Mouse (Mus musculus) neural tube, embryonic 11.5 days (tissue): ENCODE measurements around the gene Cwc25. TPM values are rescaled to one million over a fixed set of nuclear protein-coding genes. Genes with fewer than 3 reads are reported as not detected.
"Not testable (repeated sequence)": the region's sequence is repeated elsewhere in the genome, so short reads cannot be mapped to it uniquely, and the experiment has no call there.

Source experiments
- ATAC-seq: fragments of 200-750 bp; cut with Nextera tagmentation; 2 replicates; pipeline ENCODE4 v1.8.0; 2017; ENCODE audit warnings: moderate number of reproducible peaks, mild to moderate bottlenecking, moderate TSS enrichment, moderate library complexity; ENCODE audit not compliant: insufficient read depth, low FRiP score, low TSS enrichment
- DNase-seq: peaks from one replicate; pipeline ENCODE4 v3.0.0-alpha.2; 2015; ENCODE audit warnings: low spot score
- H3K27ac ChIP-seq: fragments of 300-500 bp; sonication (generic); 2 replicates; pipeline ENCODE4 v1.5.1; 2014; ENCODE audit warnings: low read depth, mild to moderate bottlenecking, low read length
- H3K27me3 ChIP-seq: fragments of 300-500 bp; sonication (generic); 2 replicates; pipeline ENCODE4 v1.6.1; 2014; ENCODE audit warnings: mild to moderate bottlenecking, low read length, mixed read lengths; ENCODE audit not compliant: control insufficient read depth, insufficient read depth
- H3K36me3 ChIP-seq: fragments of 300-500 bp; sonication (generic); 2 replicates; pipeline ENCODE4 v1.6.1; 2014; ENCODE audit warnings: mild to moderate bottlenecking, low read length, moderate library complexity, mixed read lengths; ENCODE audit not compliant: control insufficient read depth, insufficient read depth
- H3K4me1 ChIP-seq: fragments of 300-500 bp; sonication (generic); 2 replicates; pipeline ENCODE4 v1.6.1; 2014; ENCODE audit warnings: low read length, mixed read lengths; ENCODE audit not compliant: control insufficient read depth, insufficient read depth
- H3K4me2 ChIP-seq: fragments of 300-500 bp; sonication (generic); 2 replicates; pipeline ENCODE4 v1.6.1; 2014; ENCODE audit warnings: low read depth, mild to moderate bottlenecking, moderate library complexity
- H3K4me3 ChIP-seq: fragments of 300-500 bp; sonication (generic); 2 replicates; pipeline ENCODE4 v1.5.1; 2014; ENCODE audit warnings: low read depth, low read length
- H3K9ac ChIP-seq: fragments of 300-500 bp; sonication (generic); 2 replicates; pipeline ENCODE4 v1.6.1; 2014; ENCODE audit warnings: mild to moderate bottlenecking, low read length
- H3K9me3 ChIP-seq: fragments of 300-500 bp; sonication (generic); 2 replicates; pipeline ENCODE4 v1.6.1; 2016; ENCODE audit warnings: low read length; ENCODE audit not compliant: control insufficient read depth
- WGBS: fragments of 180-500 bp; shearing (Covaris S2); extraction: QIAGEN DNeasy Blood & Tissue Kit; methylation state at CpG from one replicate; pipeline ENCODE4 v1.1.7; 2014; 5-methylcytosine and 5-hydroxymethylcytosine counted together
- polyA plus RNA-seq: library from polyadenylated mRNA; unstranded; fragments of >200 nt; fragmentation: Nextera tagmentation; extraction: Ambion mirVana; gene quantifications from 2 replicates; pipeline ENCODE4 v1.2.1, GENCODE M21; 2014

The Cwc25 gene
- polyA plus RNA-seq, 1 experiment from 2014 or later, result 13.7 TPM

DNA sequence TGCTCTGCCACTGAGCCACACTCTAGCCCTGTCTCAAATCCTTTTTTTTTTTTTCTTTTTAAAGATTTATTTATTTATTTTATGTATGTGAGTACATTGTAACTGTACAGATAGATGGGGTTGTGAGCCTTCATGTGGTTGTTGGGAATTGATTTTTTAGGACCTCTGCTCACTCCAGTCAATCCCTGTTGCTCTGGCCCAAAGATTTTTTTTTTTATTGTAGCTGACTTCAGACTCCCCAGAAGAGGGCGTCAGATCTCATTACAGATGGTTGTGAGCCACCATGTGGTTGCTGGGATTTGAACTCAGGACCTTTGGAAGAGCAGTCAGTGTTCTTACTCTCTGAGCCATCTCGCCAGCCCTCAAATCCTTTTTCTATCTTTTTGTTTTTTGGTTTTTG is 56.3 kb downstream of the Cwc25 start:
- H3K4me3 ChIP-seq, H3K4me2 ChIP-seq, H3K9ac ChIP-seq, DNase-seq, H3K4me1 ChIP-seq, ATAC-seq, H3K27ac ChIP-seq, H3K27me3 ChIP-seq, H3K9me3 ChIP-seq: not testable (repeated sequence)
- 90% methylated on average over 2 of the region's 2 CpGs for WGBS
- H3K36me3 ChIP-seq, result peaks cover 10% of the 10 kb centered on the region

DNA sequence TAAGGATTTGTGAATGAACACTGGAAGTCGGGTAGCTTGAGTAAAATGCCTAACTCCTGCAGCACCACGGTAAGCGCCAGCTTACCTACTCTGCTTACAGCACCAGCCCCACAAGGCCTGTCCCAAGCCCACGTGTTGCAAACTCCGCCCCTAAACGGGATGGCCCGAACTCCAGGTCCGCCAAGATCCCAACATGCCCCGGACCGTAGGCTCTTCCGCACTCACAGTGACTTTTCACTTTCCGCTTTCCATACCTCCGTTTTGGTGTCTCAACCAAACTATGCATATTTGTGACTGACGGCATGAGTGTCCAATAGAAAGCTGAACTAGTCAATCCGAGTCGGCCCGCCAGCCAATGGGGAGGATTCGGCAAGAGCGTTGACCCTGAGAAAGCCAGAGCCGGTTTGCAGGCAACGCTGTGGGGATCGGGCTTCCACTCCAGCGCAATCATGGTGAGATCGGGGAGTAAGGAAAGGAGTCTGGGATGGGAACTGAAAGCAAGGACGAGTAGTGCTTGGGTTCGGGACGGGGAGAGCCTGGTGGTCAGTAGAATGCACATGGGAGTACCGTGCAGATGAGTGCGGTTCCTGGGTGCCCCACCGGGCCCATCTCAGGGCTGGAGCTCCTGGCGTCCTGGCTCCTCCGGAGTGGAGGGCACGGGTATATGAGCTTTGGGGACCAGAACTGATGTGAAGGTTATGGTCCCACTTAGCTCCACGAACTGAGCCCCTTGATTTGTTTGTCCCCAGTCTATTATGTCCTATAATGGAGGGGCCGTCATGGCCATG is 63.1 kb downstream of the Cwc25 start, which contains the start of gene Psmb3:
Gene Psmb3, plus strand, starts transcription at position 361 of the 788 bp plus-strand sequence.
- Histone ChIP-seq H3K4me3 (peak within 1 kb of the TSS; percentile 83), H3K4me2 (peak within 1 kb of the TSS; percentile 93), H3K9ac (peak within 1 kb of the TSS; percentile 84), H3K36me3 (peaks cover 7% of the 10 kb centered on the region), H3K9me3 (no peaks in the 10 kb centered on the region), H3K27ac (peak within 1 kb of the TSS; percentile 79), H3K27me3 (no peaks in the 10 kb centered on the region), H3K4me1 (peaks cover 26% of the 10 kb centered on the region)
- ATAC-seq (peak; percentile 77), DNase-seq (peak; percentile 95)
- WGBS, result under 1% methylated on average over 35 of the region's 35 CpGs

GRCm38 (mm10) chr11:97702393-97702745 is 64.0 kb downstream of the Cwc25 start:
- H3K4me2 ChIP-seq, result peak overlapping the region; percentile 93
- H3K9ac ChIP-seq, result peak overlapping the region; percentile 66
- peak overlapping the region; percentile 83 for H3K4me3 ChIP-seq
- peak; percentile 89 for DNase-seq
- H3K9me3 ChIP-seq, result no peaks in the 10 kb centered on the region
- no peak for ATAC-seq
- H3K27me3 ChIP-seq, result no peaks in the 10 kb centered on the region
- peaks cover 7% of the 10 kb centered on the region for H3K36me3 ChIP-seq
- H3K27ac ChIP-seq, result peak overlapping the region; percentile 79
- peaks cover 35% of the 10 kb centered on the region for H3K4me1 ChIP-seq
- under 1% methylated on average over 24 of the region's 24 CpGs for WGBS

DNA sequence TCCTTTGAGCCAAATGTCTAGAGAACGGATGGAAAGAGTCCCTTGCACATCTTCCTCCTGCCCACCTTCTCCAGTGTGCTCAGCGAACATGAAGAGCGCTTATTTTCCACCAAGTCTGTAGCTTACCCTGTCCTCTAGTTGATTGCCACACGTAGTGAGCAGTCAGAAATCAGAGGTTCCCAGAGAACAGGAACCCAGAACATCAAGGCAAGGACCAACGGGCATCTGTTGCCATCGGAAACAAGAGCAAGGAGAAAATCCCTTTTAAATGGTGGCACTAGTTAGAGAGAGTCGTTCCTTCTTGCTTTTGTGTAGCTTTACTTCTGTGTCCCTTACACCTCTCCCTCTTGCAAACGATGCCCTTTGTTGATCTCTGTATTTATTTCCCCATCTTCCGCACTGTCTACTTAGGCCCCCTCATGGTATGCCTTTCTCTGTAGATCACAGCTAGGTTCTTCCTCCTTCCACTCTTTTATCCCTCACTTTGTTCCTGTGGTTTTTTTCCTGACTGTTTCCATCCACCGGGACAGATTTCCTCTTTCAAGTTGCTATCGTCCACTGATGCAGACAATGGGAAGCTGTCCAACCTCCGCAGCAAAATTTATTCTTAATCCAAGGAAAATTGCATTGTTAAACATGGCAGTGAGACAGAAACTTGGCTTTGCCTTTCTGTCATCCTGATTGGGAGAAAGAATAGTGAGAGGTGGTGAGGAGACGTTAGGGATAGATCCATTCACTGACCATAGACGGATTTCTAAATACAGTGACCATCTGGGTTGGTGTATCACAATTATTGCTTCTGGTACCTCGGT is 64.6 kb downstream of the Cwc25 start:
- H3K27ac ChIP-seq, result no peak overlapping the region
- peaks cover 1% of the 10 kb centered on the region; the same call in 1 of the 2 replicates for H3K36me3 ChIP-seq
- H3K4me3 ChIP-seq, result peak overlapping the region; percentile 83
- H3K9ac ChIP-seq, result no peak overlapping the region
- H3K4me1 ChIP-seq, result peaks cover 41% of the 10 kb centered on the region
- no peaks in the 10 kb centered on the region for H3K27me3 ChIP-seq
- peak overlapping the region; percentile 93 for H3K4me2 ChIP-seq
- no peaks in the 10 kb centered on the region for H3K9me3 ChIP-seq
- 54% methylated on average over 15 of the region's 15 CpGs for WGBS
- DNase-seq (no peak), ATAC-seq (no peak)

DNA sequence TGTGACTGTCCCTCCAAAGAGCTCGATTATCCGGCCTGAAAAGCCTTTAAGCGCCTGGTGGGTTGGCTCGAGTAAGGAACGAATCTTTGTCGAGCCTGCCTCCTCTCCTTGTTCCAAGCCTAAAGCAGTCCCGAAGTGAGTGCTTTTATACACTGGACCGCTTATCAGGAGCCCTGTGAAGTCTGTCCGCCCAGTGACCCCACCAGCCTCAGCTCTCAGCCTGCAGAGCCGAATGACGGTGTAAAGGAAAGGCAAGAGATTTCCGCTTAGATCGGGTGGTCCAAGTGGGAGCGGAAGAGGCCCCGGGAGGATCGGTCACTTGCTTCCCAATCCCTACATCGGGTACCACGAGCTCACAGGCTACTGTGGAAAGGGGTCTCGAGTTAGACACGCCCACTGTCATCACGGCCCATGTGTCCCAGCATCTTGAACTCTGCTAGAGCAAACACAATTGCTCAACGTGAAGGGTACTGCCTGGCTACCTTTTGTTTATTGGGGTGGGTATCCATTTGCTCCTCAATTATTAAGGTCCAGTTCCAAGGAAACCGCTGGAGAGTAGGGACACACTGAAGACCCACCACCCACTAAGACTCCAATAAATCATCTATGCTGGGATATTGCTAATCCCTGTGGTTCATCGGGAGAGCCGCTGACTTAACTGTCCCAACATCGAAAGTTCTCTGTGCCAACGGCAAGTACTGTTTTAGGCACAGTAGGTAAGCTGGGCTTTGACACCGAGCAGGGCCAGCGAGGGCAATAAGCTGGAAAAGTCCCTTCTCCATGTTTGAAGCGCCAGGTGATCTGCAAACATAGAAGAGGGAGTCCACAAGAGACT is 65.4 kb downstream of the Cwc25 start:
- peak; percentile 60 for DNase-seq
- Histone ChIP-seq H3K4me2 (peak overlapping the region; percentile 93), H3K9me3 (no peaks in the 10 kb centered on the region), H3K9ac (peak overlapping the region; percentile 88), H3K4me3 (peak overlapping the region; percentile 79), H3K27me3 (no peaks in the 10 kb centered on the region), H3K36me3 (no peaks in the 10 kb centered on the region), H3K4me1 (peaks cover 49% of the 10 kb centered on the region), H3K27ac (peak overlapping the region; percentile 97)
- ATAC-seq, result no peak
- 16% methylated on average over 30 of the region's 30 CpGs for WGBS

DNA sequence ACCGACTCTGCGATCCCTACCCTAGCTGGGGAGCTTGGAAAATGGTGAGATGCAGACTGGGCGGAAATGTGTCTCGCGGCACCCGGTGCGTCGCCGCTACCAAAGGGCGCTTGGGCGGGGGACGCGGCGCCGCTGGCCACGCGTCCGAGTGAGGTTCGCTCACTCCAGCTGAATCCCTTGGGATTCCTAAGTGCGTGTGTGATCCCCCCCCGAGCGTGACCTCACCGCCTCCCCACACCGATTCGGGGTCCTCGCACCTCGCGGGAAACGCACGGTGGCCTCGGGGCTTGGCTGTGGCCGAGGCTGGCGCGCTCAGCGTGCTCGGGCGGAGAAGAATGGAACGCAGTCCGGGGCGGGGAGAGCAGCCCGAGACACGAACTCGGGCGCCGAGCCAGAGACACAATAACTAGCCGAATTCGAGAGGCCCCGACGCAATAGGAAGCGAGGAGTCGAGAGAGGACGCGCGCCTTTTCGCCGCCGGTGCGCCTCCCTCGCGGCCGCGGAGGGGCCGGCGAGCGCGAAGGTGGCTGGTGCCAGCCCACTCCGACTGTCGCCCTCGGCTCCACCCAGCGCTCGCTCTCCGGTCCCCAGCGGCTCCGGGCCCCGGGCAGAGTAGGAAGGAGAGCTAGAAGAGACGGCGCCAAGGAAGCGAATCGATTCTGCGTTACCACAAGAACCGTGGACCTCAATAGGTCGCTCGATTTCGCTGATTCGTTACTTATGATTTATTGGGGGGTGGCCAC is 66.2 kb downstream of the Cwc25 start, which contains the start of gene Pcgf2:
Gene Pcgf2, minus strand, starts transcription at position 495 of the 743 bp plus-strand sequence.
- Histone ChIP-seq H3K9me3 (no peaks in the 10 kb centered on the region), H3K4me3 (peak within 1 kb of the TSS; percentile 79), H3K27me3 (no peaks in the 10 kb centered on the region), H3K4me1 (peaks cover 57% of the 10 kb centered on the region), H3K27ac (peak within 1 kb of the TSS; percentile 97), H3K36me3 (no peaks in the 10 kb centered on the region), H3K4me2 (peak within 1 kb of the TSS; percentile 93), H3K9ac (peak within 1 kb of the TSS; percentile 95)
- ATAC-seq (peak; percentile 10), DNase-seq (peak; percentile 82)
- under 1% methylated on average over 85 of the region's 85 CpGs for WGBS

GRCm38 (mm10) chr11:97699626-97700002 is 66.7 kb downstream of the Cwc25 start:
- no peaks in the 10 kb centered on the region for H3K36me3 ChIP-seq
- peak; percentile 93 for DNase-seq
- no peaks in the 10 kb centered on the region for H3K27me3 ChIP-seq
- H3K4me2 ChIP-seq, result peak overlapping the region; percentile 93
- WGBS, result 0% methylated on average over 6 of the region's 9 CpGs
- peaks cover 63% of the 10 kb centered on the region for H3K4me1 ChIP-seq
- no peaks in the 10 kb centered on the region for H3K9me3 ChIP-seq
- peak overlapping the region; percentile 95 for H3K9ac ChIP-seq
- ATAC-seq, result peak; percentile 45
- peak overlapping the region; percentile 97 for H3K27ac ChIP-seq
- H3K4me3 ChIP-seq, result peak overlapping the region; percentile 79
